Mouse (Mus musculus) testis, adult 2 months (tissue): ENCODE results near the gene Adam33. TPM values are rescaled to one million over a fixed set of nuclear protein-coding genes. Genes with fewer than 3 reads are reported as not detected.

Source experiments
- H3K27ac ChIP-seq: fragments of 200-500 bp; 2 replicates; pipeline ENCODE4 v1.5.1; 2012; ENCODE audit warnings: low read depth, low read length; ENCODE audit not compliant: control insufficient read depth, insufficient read depth
- H3K27me3 ChIP-seq: fragments of 200-500 bp; 2 replicates; pipeline ENCODE4 v1.6.1; 2012; ENCODE audit warnings: mild to moderate bottlenecking, low read length, moderate library complexity; ENCODE audit not compliant: control insufficient read depth, insufficient read depth
- H3K36me3 ChIP-seq: fragments of 200-500 bp; 2 replicates; pipeline ENCODE4 v1.6.1; 2012; ENCODE audit warnings: mild to moderate bottlenecking, low read length; ENCODE audit not compliant: control insufficient read depth, insufficient read depth
- H3K4me1 ChIP-seq: fragments of 200-500 bp; 2 replicates; pipeline ENCODE4 v1.6.1; 2012; ENCODE audit warnings: low read length; ENCODE audit not compliant: control insufficient read depth, insufficient read depth
- H3K4me3 ChIP-seq: fragments of 200-500 bp; 2 replicates; pipeline ENCODE4 v1.5.1; 2012; ENCODE audit warnings: low read depth, mild to moderate bottlenecking, low read length, moderate library complexity, mixed read lengths; ENCODE audit not compliant: control insufficient read depth
- CTCF ChIP-seq: fragments of 200-500 bp; IDR thresholded peaks from 2 replicates; pipeline ENCODE4 v1.5.1; 2012; ENCODE audit warnings: low read depth, mild to moderate bottlenecking, inconsistent platforms, low read length, moderate library complexity; ENCODE audit not compliant: control insufficient read depth, insufficient read depth, insufficient replicate concordance
- POLR2A ChIP-seq: fragments of 200-500 bp; IDR thresholded peaks from 2 replicates; pipeline ENCODE4 v1.6.1; 2012; ENCODE audit warnings: low read depth, mild to moderate bottlenecking, inconsistent platforms, low read length, moderate library complexity; ENCODE audit not compliant: control insufficient read depth
- polyA plus RNA-seq: library from polyadenylated mRNA; depleted of rRNA; stranded (reverse); fragments of >200 nt; gene quantifications from 2 replicates; pipeline ENCODE4 v1.2.3, GENCODE M21; 2012

Gene Adam33
- polyA plus RNA-seq, 1 experiment, result 2.8 TPM

DNA sequence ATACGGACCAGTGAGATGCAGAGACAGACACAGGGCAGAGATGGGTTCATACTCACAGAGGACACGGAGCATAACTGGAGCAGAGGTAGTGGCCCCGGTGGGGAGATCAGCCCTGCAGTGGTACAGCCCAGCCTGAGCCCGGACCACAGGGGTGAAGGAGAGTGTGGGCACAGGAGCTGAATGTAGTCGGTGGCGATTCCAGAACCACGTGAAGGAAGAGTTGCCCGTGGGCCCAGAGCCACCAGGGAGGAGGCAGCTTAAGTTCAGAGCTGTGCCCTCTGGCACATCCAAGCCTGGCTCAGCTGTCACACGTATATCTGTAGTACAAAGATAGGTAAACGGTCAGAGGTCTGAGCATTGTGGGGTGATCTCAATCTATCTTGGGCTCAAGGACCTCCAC is 8.9 kb upstream of the Adam33 start:
- Histone ChIP-seq H3K36me3 (no peaks in the 10 kb centered on the region), H3K27me3 (no peaks in the 10 kb centered on the region), H3K27ac (no peak overlapping the region), H3K4me3 (no peak overlapping the region), H3K4me1 (no peaks in the 10 kb centered on the region)
- no peak for TF ChIP-seq POLR2A
- TF ChIP-seq CTCF, result no peak

DNA sequence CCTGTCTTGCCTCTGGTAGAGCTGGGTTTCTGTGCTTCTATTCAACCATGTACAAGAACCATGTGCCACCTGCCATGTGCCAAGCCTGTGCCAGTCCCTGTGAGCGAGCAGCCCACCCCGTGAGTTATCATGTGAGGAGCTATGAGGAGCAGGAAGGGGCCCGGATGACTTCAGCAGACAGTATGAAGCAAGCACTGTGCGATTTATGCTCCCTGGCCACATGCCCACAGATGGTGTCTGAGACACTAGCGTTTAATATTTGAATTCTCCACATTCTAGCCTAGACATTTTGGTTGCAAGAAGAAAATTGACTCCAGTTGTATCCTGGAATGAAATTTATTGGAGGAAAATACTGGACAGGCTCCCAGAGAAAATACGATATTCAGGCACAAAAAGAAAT is 3.9 kb upstream of the Adam33 start:
- Histone ChIP-seq H3K27ac (no peak overlapping the region), H3K36me3 (no peaks in the 10 kb centered on the region), H3K4me3 (no peak overlapping the region), H3K4me1 (peaks cover 5% of the 10 kb centered on the region; the same call in 1 of the 2 replicates), H3K27me3 (no peaks in the 10 kb centered on the region)
- no peak for TF ChIP-seq CTCF
- TF ChIP-seq POLR2A, result no peak

DNA sequence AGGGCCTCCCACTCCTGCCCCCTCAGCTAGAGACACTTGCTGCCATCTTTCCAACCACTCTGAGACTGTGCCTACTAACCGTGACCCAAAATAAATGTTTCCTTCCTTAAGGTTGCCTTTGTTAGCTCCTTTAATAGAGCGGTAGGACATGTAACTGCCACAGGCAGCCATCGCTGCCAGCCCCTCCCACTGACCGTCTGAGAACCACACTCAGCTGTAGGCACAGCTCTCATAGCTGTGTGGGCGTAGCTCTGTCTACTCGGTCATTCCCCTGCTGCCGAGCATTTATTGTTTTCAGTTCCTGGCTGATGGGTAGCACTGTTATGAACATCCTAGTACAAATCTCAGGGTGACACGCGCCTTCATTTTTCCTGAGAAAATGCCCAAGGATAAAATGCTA is 2.7 kb upstream of the Adam33 start:
- peaks cover 5% of the 10 kb centered on the region; the same call in 1 of the 2 replicates for H3K4me1 ChIP-seq
- no peaks in the 10 kb centered on the region for H3K27me3 ChIP-seq
- TF ChIP-seq CTCF, result no peak
- no peak for TF ChIP-seq POLR2A
- no peak overlapping the region for H3K27ac ChIP-seq
- H3K4me3 ChIP-seq, result no peak overlapping the region
- H3K36me3 ChIP-seq, result no peaks in the 10 kb centered on the region

DNA sequence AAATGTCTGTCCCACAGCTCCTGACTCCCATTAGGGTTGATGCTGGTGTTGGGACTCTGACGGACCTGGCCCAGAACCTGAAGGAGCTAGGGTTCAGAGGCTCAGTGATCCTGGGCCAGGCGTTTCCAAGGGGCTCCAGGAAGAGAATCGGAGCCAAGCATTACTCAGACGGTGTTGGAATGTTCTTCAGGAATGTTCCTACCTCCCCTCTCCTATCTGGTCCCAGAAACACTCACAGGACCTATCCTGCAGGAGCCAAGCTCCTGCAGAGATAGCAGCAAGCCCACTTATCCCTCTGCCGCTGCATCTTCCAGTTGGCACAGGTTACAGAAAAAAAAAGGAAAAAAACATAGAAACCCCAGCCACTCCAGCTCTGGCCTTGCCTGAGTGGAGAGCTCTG is 2.0 kb downstream of the Adam33 start:
- H3K27ac ChIP-seq, result no peak overlapping the region
- TF ChIP-seq CTCF (no peak), POLR2A (no peak)
- no peaks in the 10 kb centered on the region for H3K36me3 ChIP-seq
- H3K4me3 ChIP-seq, result no peak overlapping the region
- H3K27me3 ChIP-seq, result no peaks in the 10 kb centered on the region
- H3K4me1 ChIP-seq, result peaks cover 5% of the 10 kb centered on the region; the same call in 1 of the 2 replicates

- Histone ChIP-seq H3K4me3 (no peak overlapping the region), H3K36me3 (no peaks in the 10 kb centered on the region), H3K27me3 (no peaks in the 10 kb centered on the region), H3K27ac (no peak overlapping the region), H3K4me1 (peaks cover 7% of the 10 kb centered on the region)
- TF ChIP-seq POLR2A (no peak), CTCF (no peak)
Measured at GRCm38 (mm10) chr2:131060784-131061183, 2.8 kb downstream of the Adam33 start.

GRCm38 (mm10) chr2:131059781-131060540 is 3.7 kb downstream of the Adam33 start:
- Histone ChIP-seq H3K36me3 (no peaks in the 10 kb centered on the region), H3K27ac (no peak overlapping the region), H3K4me3 (no peak overlapping the region), H3K27me3 (no peaks in the 10 kb centered on the region), H3K4me1 (peaks cover 11% of the 10 kb centered on the region)
- no peak for TF ChIP-seq POLR2A
- no peak for TF ChIP-seq CTCF

DNA sequence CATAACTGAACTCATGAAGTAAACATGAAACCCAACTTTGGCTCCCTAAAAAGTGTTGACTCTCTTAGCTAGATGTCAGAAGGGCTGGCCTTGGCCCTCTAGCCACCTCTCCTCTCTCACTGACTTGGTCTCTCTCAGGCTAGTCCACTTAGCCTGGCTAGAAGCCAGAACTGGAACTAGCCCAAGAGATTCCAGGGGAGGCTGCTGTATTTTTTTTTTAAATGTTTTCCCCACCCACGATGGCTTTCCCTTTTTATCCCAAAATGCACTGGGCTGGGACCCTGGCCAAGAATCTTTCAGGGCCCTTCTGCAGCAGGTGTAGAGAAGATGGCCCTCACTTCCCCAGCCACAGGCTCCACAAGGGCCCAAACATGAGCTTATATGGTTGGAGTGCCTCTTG is 4.2 kb downstream of the Adam33 start:
- TF ChIP-seq CTCF (no peak), POLR2A (no peak)
- H3K27me3 ChIP-seq, result no peaks in the 10 kb centered on the region
- no peak overlapping the region for H3K4me3 ChIP-seq
- peaks cover 11% of the 10 kb centered on the region for H3K4me1 ChIP-seq
- no peak overlapping the region for H3K27ac ChIP-seq
- no peaks in the 10 kb centered on the region for H3K36me3 ChIP-seq
